Mouse (Mus musculus) spleen, embryonic (tissue): ENCODE data around the gene 2300009A05Rik.

Source experiments
- CTCF ChIA-PET: fragments of 350-600 bp; sonication (Branson Sonifier 250); formaldehyde crosslinking; loops from one replicate; lab custom pipeline; 2022; lab: Charles Lee

Gene 2300009A05Rik

DNA sequence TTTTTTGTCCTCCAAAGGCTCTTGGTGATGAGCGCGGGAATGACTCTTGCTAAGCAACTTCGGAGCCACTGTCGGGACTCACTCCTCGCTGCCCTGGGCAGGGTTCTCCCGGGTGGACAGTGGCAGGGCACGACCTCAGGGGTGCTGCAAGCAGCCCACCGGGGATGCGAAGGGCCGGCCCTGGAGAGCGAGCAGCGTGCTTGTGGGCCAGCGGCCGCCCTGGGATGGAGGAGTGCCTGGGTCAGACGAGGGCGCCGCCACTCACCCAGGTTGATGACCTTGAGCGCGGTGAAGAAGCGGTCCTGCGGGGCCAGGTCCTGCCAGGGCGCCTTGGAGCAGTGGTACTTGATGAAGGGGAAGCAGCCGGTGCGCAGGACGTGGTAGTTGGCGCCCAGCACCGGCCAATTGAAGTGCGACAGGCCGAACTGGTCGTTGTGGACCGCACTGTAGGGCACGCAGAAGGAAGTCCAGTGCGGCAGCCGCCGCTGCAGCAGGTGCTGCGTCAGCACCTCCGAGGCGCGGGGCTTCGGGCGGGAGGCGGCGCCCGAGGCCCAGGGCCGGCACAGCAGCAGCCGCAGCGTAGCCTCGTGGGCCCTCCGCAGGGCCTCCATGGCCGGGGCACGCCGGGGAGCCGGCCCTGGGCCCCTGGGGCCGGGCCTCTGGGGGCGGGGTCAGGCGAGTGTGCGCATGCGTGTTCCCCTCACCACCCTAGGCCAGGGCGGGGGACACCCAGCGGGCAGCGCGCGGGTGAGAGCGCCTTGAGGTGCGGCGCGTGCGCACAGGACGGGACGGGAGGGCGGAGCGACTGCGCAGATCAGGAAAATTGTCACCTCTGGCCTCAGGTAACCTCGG lies at the start of gene 2300009A05Rik:
Gene 2300009A05Rik, minus strand, starts transcription at position 636 of the 852 bp plus-strand sequence.
- CTCF ChIA-PET: no interaction called here

GRCm38 (mm10) chr9:63443695-63444094 lies 44.6 kb upstream of the 2300009A05Rik start:
- CTCF ChIA-PET: no interaction called here

DNA sequence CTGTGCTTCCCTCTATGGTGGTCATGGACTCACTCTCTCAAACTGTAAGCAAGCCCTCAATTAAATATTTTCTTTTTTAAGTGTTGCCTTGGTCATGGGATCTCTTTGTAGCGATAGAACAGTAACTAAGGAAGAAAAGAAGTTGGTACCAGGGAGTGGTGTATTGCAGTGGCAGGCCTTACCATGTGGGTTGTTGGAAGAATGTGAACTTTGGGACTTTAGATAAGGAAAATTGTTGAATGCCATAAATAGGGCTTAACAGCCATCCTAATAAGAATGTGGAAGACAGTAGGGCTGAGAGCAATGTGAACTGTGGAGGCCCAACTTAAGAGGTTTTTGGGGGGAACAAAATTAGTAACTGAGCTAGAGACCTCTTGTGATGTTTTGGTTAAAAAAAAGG lies 31.6 kb upstream of the 2300009A05Rik start:
- CTCF ChIA-PET: interaction anchor here (0.7 kb wide), 1 partner anchor 632 kb away, joined by 6 read pairs; no protein-coding TSS in a partner anchor

- CTCF ChIA-PET: no interaction called here
Measured at GRCm38 (mm10) chr9:63421096-63421736, 22.2 kb upstream of the 2300009A05Rik start.

GRCm38 (mm10) chr9:63420396-63420795 lies 21.4 kb upstream of the 2300009A05Rik start:
- CTCF ChIA-PET: no interaction called here

DNA sequence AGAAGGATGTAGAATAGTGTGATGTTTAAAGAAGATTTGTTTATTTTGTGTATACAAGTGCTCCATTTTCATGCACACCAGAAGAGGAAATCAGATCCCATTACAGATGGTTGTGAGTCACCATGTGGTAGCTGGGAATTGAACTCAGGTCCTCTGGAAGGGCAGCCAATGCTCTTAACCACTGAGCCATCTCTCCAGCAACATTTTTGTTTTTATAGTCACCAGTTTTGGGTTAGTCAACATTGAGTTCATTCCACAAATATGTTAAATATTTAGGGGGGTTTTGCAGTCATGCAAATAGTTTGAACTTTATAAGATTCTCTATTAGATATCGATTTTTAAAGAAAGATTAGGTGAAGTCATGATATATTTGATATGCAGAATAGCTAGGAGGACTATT lies 1.1 kb upstream of the 2300009A05Rik start:
- CTCF ChIA-PET: no interaction called here

GRCm38 (mm10) chr9:63399463-63399815 lies 393 bp upstream of the 2300009A05Rik start:
- CTCF ChIA-PET: no interaction called here

GRCm38 (mm10) chr9:63395612-63396011 lies 3.4 kb downstream of the 2300009A05Rik start:
- CTCF ChIA-PET: no interaction called here

GRCm38 (mm10) chr9:63391307-63391706 lies 7.7 kb downstream of the 2300009A05Rik start:
- CTCF ChIA-PET: no interaction called here

GRCm38 (mm10) chr9:63382761-63383160 lies 16.3 kb downstream of the 2300009A05Rik start:
- CTCF ChIA-PET: no interaction called here

GRCm38 (mm10) chr9:63380326-63380725 lies 18.7 kb downstream of the 2300009A05Rik start:
- CTCF ChIA-PET: no interaction called here

DNA sequence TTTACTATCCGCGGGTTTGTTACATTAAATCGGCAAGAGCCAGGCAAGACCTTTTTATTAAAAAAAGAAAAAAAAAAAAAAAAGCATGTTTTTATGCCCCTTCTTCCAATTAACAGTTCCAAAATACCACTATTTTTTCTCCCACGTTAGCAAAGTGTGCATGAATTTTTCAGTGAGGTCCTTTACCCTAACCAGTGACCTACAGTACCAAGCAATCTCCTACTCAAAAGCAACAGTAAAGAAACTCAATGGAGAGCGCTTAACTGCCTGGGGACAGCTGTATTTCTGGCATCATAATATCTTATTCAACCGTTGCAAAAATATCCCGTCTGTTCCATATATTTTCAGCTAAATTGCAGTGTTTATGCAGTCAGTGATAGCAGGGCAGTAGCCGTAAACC lies 20.9 kb downstream of the 2300009A05Rik start:
- CTCF ChIA-PET: interaction anchor here (0.7 kb wide), 1 partner anchor 11 kb away, joined by 3 read pairs; no protein-coding TSS in a partner anchor

- CTCF ChIA-PET: no interaction called here
Measured at GRCm38 (mm10) chr9:63377270-63378142, 21.5 kb downstream of the 2300009A05Rik start, which contains the start of gene Map2k5. TSS of gene Map2k5 (minus strand) at chr9:63377902.

GRCm38 (mm10) chr9:63373315-63373714 lies 25.7 kb downstream of the 2300009A05Rik start:
- CTCF ChIA-PET: no interaction called here

GRCm38 (mm10) chr9:63372541-63372940 lies 26.5 kb downstream of the 2300009A05Rik start:
- CTCF ChIA-PET: interaction anchor here (0.6 kb wide), 1 partner anchor 29 kb away, joined by 5 read pairs; no protein-coding TSS in a partner anchor

GRCm38 (mm10) chr9:63360410-63360809 lies 38.6 kb downstream of the 2300009A05Rik start:
- CTCF ChIA-PET: no interaction called here

- CTCF ChIA-PET: no interaction called here
Measured at GRCm38 (mm10) chr9:63359016-63359415, 40.0 kb downstream of the 2300009A05Rik start.

DNA sequence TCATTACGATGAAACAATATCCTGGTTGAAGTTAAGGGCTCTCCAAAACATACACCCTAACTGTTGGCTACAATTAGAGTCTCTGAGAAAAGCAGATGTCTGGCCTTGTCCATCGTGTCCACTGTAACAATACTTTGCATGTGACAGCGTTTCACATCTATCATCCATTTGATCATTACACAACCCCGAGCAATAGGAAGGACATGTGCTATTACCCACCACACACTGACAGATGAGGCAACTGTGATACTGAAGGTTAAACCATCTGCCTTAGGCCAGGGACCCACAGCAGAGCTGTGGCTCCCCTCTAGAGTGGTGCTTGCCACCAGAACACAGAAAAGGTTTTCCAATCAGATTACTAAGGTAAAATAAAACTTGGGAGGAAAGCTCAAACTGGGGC lies 42.3 kb downstream of the 2300009A05Rik start:
- CTCF ChIA-PET: no interaction called here

DNA sequence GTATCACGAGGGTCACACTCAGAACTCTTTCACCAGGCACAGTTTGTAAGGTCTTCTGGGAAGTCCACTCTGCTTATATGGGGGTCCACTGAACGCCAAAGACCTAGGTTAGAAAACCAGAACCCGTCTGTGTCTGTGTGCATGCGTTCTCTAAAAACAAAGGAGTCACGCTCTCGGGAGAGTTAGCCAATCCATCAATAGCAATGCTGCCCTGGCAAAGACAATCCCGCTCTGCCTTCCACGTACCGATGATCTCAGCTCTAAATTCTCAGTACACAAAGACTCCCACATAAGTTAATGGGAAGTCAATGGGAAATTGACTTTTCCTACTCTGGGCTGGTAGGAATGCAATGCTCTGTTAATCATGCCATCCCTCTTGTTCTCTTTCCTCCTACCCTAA lies 42.8 kb downstream of the 2300009A05Rik start:
- CTCF ChIA-PET: no interaction called here

- CTCF ChIA-PET: no interaction called here
Measured at GRCm38 (mm10) chr9:63354168-63354567, 44.9 kb downstream of the 2300009A05Rik start.

DNA sequence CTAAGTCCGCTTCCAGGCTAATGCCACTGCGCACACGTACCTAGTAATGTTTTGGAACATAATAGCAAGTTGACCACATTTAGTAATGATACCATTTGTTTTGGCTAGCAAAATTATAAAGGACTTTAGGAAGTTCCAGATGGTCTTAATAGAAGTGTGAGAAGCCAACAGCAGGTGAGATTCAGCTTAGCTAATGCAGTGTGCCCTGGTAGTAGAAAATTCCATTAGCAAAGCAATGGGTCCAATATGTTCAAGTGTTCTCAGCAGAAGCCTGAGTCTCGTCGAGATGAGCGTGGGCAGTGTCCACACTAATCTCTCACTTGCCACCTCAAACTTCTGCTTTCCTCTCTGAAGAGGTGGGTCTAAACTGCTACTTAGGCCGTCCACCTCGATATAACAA lies 49.0 kb downstream of the 2300009A05Rik start:
- CTCF ChIA-PET: no interaction called here

GRCm38 (mm10) chr9:63349241-63349640 lies 49.8 kb downstream of the 2300009A05Rik start:
- CTCF ChIA-PET: interaction anchor here (0.7 kb wide), 1 partner anchor 511 kb away, joined by 9 read pairs; no protein-coding TSS in a partner anchor
